Comparison of ENCODE assay signal across 19 mouse cellular contexts in the genomic region with DNA sequence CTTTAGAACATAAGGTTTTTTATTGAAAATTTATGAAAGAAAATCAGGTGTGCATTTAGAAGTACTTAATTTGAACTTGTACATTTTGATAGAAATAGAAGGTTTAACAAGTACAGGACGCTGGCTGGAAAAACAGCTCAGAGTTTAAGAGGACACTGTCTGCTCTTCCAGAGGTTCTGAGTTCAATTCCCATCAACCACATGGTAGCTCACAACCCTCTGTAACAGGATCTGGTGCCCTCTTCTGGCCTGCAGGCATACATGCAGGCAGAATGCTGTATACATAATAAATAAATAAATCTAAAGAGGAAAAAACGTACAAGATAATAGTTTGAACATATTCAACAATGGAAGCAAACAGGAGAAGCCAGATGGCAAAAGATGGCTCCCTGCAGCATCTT.
A peak's percentile ranks its signal among the peaks of the same experiment; 100 is the strongest.
DNase-seq lines count a peak whose midpoint lies in the region; ATAC-seq and TF ChIP-seq lines count a peak whose summit lies in the region.
"Had no signal": no experiment of that assay in that cellular context is flagged by ENCODE, and none has a peak within 500 bp of the region (broad histone marks: within the 10 kb centered on the region; RNA-seq: fewer than 3 reads in every experiment).

No protein-coding gene starts in this region.

- WGBS in heart, embryonic 11.5 days (ENCODE audit: insufficient replicate concordance), result 75% methylated on average over 2 of the region's 2 CpGs
- WGBS in liver, embryonic 14.5 days (ENCODE audit: insufficient replicate concordance), result 32% methylated on average over 2 of the region's 2 CpGs

- H3K4me2 ChIP-seq in heart, embryonic 11.5 days, result no peak overlapping the region
- no peak overlapping the region for H3K4me2 ChIP-seq in liver, embryonic 14.5 days (ENCODE audit: low read depth)
- H3K4me2 ChIP-seq: embryonic facial prominence, embryonic 15.5 days; forebrain, embryonic 13.5 days; heart, embryonic 13.5 days; hindbrain, embryonic 12.5 days had no signal

- no peaks in the 10 kb centered on the region for H3K9me3 ChIP-seq in heart, embryonic 11.5 days (replicated peaks; ENCODE audit: control insufficient read depth, low read length)
- no peaks in the 10 kb centered on the region for H3K9me3 ChIP-seq in liver, embryonic 14.5 days (ENCODE audit: control insufficient read depth, low read length)
- H3K9me3 ChIP-seq: embryonic facial prominence, embryonic 15.5 days; forebrain, embryonic 13.5 days; heart, embryonic 13.5 days; hindbrain, embryonic 12.5 days had no signal

- TF ChIP-seq EP300 in liver, embryonic 14.5 days (IDR thresholded peaks at IDR 0.05; ENCODE audit: low read depth), result no peak

- DNase-seq in heart, adult 11 months, result peak; percentile 52
- DNase-seq in liver, embryonic 14.5 days (ENCODE audit: low read depth in 3 of 3, low spot score in 3 of 3), result no peak
- DNase-seq in liver, result no peak
- DNase-seq in CD4-positive helper T cell, adult 2 months (ENCODE audit: low read depth, low spot score), result peak; percentile 41
- DNase-seq in splenic B cell, adult 2 months (ENCODE audit: low read depth, low spot score), result peak; percentile 57
- DNase-seq in adrenal gland, adult 2 months, result no peak
- DNase-seq in urinary bladder, postnatal 10 days (ENCODE audit: low spot score), result no peak
- DNase-seq: adrenal gland, postnatal 10 days; gastrocnemius, postnatal 10 days; kidney, adult 9 months; layer of hippocampus, adult 9-11 months; left cerebral cortex, postnatal 4 days had no signal

- ATAC-seq in heart, embryonic 11.5 days (replicated peaks; ENCODE audit: insufficient number of reproducible peaks, low FRiP score, low TSS enrichment), result no peak
- ATAC-seq in liver, embryonic 14.5 days (ENCODE audit: insufficient read depth), result no peak
- ATAC-seq: forebrain, embryonic 13.5 days; Patski had no signal

- H3K27me3 ChIP-seq in heart, embryonic 11.5 days (ENCODE audit: control insufficient read depth, insufficient read depth, low read length), result no peaks in the 10 kb centered on the region
- H3K27me3 ChIP-seq in liver, embryonic 14.5 days (ENCODE audit: control insufficient read depth, insufficient read depth, low read length), result no peaks in the 10 kb centered on the region
- H3K27me3 ChIP-seq in splenic B cell, adult 2 months (ENCODE audit: control insufficient read depth, insufficient read depth, low read length, poor library complexity, severe bottlenecking), result no peaks in the 10 kb centered on the region
- H3K27me3 ChIP-seq: embryonic facial prominence, embryonic 15.5 days; heart, embryonic 13.5 days; hindbrain, embryonic 12.5 days; Patski had no signal

- no peaks in the 10 kb centered on the region for H3K36me3 ChIP-seq in heart, embryonic 11.5 days (ENCODE audit: control insufficient read depth, insufficient read depth, low read length)
- H3K36me3 ChIP-seq in liver, embryonic 14.5 days (replicated peaks; ENCODE audit: control insufficient read depth, insufficient read depth, low read depth), result no peaks in the 10 kb centered on the region
- H3K36me3 ChIP-seq in splenic B cell, adult 2 months (ENCODE audit: control insufficient read depth, insufficient read depth, low read length, poor library complexity, severe bottlenecking), result no peaks in the 10 kb centered on the region
- H3K36me3 ChIP-seq: embryonic facial prominence, embryonic 15.5 days; hindbrain, embryonic 12.5 days had no signal

- H3K27ac ChIP-seq in heart, embryonic 11.5 days (ENCODE audit: low read depth, low read length), result no peak overlapping the region
- H3K27ac ChIP-seq in liver, embryonic 14.5 days, result no peak overlapping the region
- H3K27ac ChIP-seq: embryonic facial prominence, embryonic 15.5 days; forebrain, embryonic 13.5 days; hindbrain, embryonic 12.5 days; macrophage had no signal

- no peak overlapping the region for H3K4me3 ChIP-seq in heart, embryonic 11.5 days (ENCODE audit: low read depth, low read length)
- no peak overlapping the region for H3K4me3 ChIP-seq in liver, embryonic 14.5 days (ENCODE audit: insufficient read depth in 1 of 2, low read depth in 2 of 2, low read length in 2 of 2)
- H3K4me3 ChIP-seq: embryonic facial prominence, embryonic 15.5 days; forebrain, embryonic 13.5 days; heart, embryonic 13.5 days; hindbrain, embryonic 12.5 days had no signal

- H3K4me1 ChIP-seq in heart, embryonic 11.5 days (ENCODE audit: control insufficient read depth, insufficient read depth, low read length), result peaks cover 16% of the 10 kb centered on the region
- H3K4me1 ChIP-seq in liver, embryonic 14.5 days (replicated peaks; ENCODE audit: control insufficient read depth in 2 of 2, insufficient read depth in 2 of 2, low read length in 1 of 2), result peaks cover 0 to 17% of the 10 kb centered on the region in 2 experiments; a peak in 2 of 4 replicates

- TF ChIP-seq CTCF in liver, embryonic 14.5 days (IDR thresholded peaks at IDR 0.05; ENCODE audit: low read depth), result peak; percentile 41; the same call in 1 of the 2 replicates

- no peak overlapping the region for H3K9ac ChIP-seq in heart, embryonic 11.5 days (ENCODE audit: low read depth, low read length)
- H3K9ac ChIP-seq in liver, embryonic 14.5 days (replicated peaks), result no peak overlapping the region
- H3K9ac ChIP-seq: embryonic facial prominence, embryonic 15.5 days; forebrain, embryonic 13.5 days; heart, embryonic 13.5 days; hindbrain, embryonic 12.5 days had no signal

Comparison
In these comparisons a context has a peak if more than half of its experiments do, and no peak if none do; other contexts are left out.
1. DNase-seq: peak in heart, adult 11 months (single experiment), CD4-positive helper T cell, adult 2 months (single experiment) and splenic B cell, adult 2 months (single experiment); none in liver, embryonic 14.5 days (0 of 3), liver (single experiment), adrenal gland, adult 2 months (single experiment) and urinary bladder, postnatal 10 days (single experiment).